Mouse (Mus musculus) ovary, postnatal 36 days (tissue): Measurements from ENCODE around the gene Olfr177.

Experiments used
- DNase-seq: peaks from one replicate; pipeline ENCODE4 v3.0.0; 2022; ENCODE audit warnings: low spot score, mixed read lengths

Gene Olfr177

DNA sequence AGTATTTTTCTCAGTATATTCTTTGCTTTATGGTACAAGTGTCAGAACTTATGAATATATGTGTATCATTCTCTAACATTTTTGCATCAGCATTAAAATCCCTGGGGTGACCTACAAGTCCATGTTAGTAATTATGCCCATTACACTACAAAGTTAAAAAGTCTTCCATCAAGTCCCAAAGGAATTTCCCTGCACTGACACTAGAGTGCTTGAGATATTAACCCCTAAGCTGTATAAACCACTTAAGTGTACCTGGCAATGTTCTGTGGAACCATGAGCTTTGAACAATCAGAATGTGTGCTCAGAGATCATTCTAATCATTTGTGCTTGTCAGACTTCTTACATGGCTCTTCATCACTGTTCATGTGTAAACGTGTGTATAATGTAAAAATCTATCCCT is at the start of gene Olfr177:
Gene Olfr177 (minus strand): TSS at position 101 of the 400 bp plus-strand sequence.
- no peak for DNase-seq

- no peak for DNase-seq
Measured at GRCm38 (mm10) chr16:58891963-58892362, 17.4 kb upstream of the Olfr177 start, which contains the start of gene Olfr178. Gene Olfr178 (minus strand): TSS chr16:58892063.

DNA sequence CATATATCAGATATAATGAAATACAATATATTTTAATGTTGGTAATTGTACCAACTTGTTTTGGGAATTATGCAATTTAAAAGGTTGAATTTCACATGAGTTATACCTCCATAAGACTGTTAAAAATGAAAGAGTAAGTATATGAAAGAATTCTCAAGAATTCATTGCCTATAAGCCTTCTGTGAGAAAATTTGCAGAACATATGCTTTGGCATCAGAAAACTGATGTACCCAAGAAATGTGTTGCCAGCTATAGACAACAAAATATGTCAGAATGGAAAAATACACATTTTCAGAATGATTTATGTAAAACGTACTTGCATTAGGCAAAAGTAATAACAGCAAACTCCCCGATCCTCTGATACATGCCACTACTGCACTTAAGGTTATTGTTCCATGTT is 9.8 kb upstream of the Olfr177 start:
- no peak for DNase-seq

DNA sequence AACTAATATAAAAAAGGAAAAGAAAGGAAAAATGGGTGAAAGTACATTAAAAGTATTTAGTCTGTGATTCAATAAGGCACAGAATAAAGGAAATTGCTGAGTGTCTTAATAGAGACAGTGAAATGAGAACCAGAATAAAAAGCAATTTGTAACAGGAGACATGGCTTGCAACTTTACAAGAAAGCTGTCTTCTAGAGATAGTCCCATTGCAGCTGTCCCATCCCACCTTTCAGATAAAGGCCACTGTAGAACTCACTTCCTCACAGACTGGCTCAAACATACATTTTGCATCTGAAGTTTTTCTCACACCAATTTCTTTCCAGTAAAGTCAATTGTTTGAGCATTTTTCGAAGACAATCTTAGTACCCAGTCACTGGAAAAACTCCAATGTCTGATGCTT is 13.1 kb downstream of the Olfr177 start:
- no peak for DNase-seq

GRCm38 (mm10) chr16:58860032-58860737 is 14.4 kb downstream of the Olfr177 start:
- no peak for DNase-seq

DNA sequence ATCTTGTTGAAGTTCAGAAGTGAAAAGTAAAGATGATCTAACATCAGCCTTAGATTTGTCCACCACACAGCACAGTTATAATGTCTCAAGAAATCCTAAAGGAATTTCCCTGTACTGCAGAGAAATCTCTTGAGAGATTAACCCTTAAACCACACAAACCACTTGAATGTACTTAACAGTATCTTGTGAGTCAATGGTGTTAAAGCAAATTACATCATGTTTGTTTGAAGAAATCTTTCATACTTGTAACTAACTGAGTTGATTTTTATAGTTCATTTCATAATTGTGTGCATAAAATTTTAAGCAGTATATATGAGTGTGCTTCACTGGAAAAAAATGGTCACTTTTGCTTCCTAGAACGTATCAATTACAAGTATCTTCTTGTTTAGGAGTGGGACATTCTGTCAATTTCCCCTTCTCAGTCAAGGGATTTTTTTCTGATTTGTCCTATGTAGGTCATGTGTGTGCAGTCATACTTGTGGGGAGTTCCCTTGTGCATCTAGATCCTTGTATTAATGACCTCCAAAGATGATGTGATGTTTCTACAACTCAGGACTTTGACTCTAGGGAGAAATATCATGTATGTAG is 47.7 kb downstream of the Olfr177 start, which contains the start of gene Olfr175-ps1:
Gene Olfr175-ps1 (minus strand): TSS at position 51 of the 588 bp plus-strand sequence.
- no peak for DNase-seq
